ENCODE assay signal across 27 mouse cellular contexts in the genomic region with DNA sequence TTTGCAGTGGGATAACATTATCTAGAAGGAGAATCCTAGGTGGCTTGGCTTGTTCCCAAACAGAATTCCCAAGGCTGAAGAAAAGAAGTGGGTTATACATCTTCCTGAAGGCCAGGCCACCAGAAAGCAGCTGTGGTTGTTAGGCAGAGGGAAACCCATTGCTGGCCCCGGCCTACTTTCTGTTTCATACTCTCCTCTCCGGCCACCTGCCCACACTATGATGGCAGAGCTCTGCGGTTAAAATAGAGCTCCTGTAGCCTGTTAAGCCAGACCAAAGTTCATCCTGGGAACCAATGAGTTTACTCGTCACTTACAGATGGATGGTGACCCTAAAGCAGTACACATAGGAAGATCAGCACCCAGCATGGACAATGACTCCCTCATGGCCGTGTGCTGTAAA. TPM values are rescaled to one million over a fixed set of nuclear protein-coding genes. Genes with fewer than 3 reads are reported as not detected.
DNase-seq lines count a peak whose midpoint lies in the region; ATAC-seq and TF ChIP-seq lines count a peak whose summit lies in the region.
"Had no signal": no experiment of that assay in that cellular context is flagged by ENCODE, and none has a peak within 500 bp of the region (broad histone marks: within the 10 kb centered on the region; RNA-seq: fewer than 3 reads in every experiment).

No protein-coding gene starts in this region.

- peaks cover 12% of the 10 kb centered on the region for H3K4me1 ChIP-seq in kidney, embryonic 15.5 days
- H3K4me1 ChIP-seq in liver, embryonic 14.5 days (replicated peaks; ENCODE audit: control insufficient read depth in 2 of 2, insufficient read depth in 2 of 2, low read length in 1 of 2) = no peaks in the 10 kb centered on the region
- H3K4me1 ChIP-seq in liver, embryonic 11.5 days (replicated peaks; ENCODE audit: control insufficient read depth, insufficient read depth, low read length) = no peaks in the 10 kb centered on the region
- H3K4me1 ChIP-seq in intestine, embryonic 14.5 days (replicated peaks; ENCODE audit: control insufficient read depth, insufficient read depth, low read length) = peaks cover 7% of the 10 kb centered on the region
- no peaks in the 10 kb centered on the region for H3K4me1 ChIP-seq in stomach, embryonic 15.5 days
- no peaks in the 10 kb centered on the region for H3K4me1 ChIP-seq in hindbrain, embryonic 13.5 days (replicated peaks)
- H3K4me1 ChIP-seq: embryonic facial prominence, embryonic 13.5 days; forebrain, embryonic 10.5 days; forebrain, embryonic 15.5 days; hindbrain, embryonic 12.5 days had no signal

- no peaks in the 10 kb centered on the region for H3K27me3 ChIP-seq in kidney, embryonic 15.5 days
- H3K27me3 ChIP-seq in liver, embryonic 14.5 days (ENCODE audit: control insufficient read depth, insufficient read depth, low read length) = no peaks in the 10 kb centered on the region
- no peaks in the 10 kb centered on the region for H3K27me3 ChIP-seq in liver, embryonic 11.5 days (replicated peaks; ENCODE audit: control insufficient read depth, insufficient read depth, low read length)
- no peaks in the 10 kb centered on the region for H3K27me3 ChIP-seq in intestine, embryonic 14.5 days (replicated peaks; ENCODE audit: control insufficient read depth, insufficient read depth, low read length)
- H3K27me3 ChIP-seq in stomach, embryonic 15.5 days (replicated peaks) = no peaks in the 10 kb centered on the region
- H3K27me3 ChIP-seq in hindbrain, embryonic 13.5 days = no peaks in the 10 kb centered on the region
- H3K27me3 ChIP-seq: embryonic facial prominence, embryonic 13.5 days; forebrain, embryonic 15.5 days; hindbrain, embryonic 12.5 days; limb, embryonic 13.5 days; liver, embryonic 13.5 days had no signal

- TF ChIP-seq EP300 in liver, embryonic 14.5 days (IDR thresholded peaks at IDR 0.05; ENCODE audit: low read depth) = no peak

- H3K9me3 ChIP-seq in kidney, embryonic 15.5 days (replicated peaks) = no peaks in the 10 kb centered on the region
- H3K9me3 ChIP-seq in liver, embryonic 14.5 days (ENCODE audit: control insufficient read depth, low read length) = no peaks in the 10 kb centered on the region
- H3K9me3 ChIP-seq in liver, embryonic 11.5 days (ENCODE audit: control insufficient read depth, low read length) = no peaks in the 10 kb centered on the region
- H3K9me3 ChIP-seq in intestine, embryonic 14.5 days (ENCODE audit: control insufficient read depth, low read length) = no peaks in the 10 kb centered on the region
- H3K9me3 ChIP-seq in stomach, embryonic 15.5 days = no peaks in the 10 kb centered on the region
- no peaks in the 10 kb centered on the region for H3K9me3 ChIP-seq in hindbrain, embryonic 13.5 days
- H3K9me3 ChIP-seq: embryonic facial prominence, embryonic 13.5 days; forebrain, embryonic 10.5 days; forebrain, embryonic 15.5 days; hindbrain, embryonic 12.5 days; limb, embryonic 13.5 days; liver, embryonic 13.5 days had no signal

- 83% methylated on average over 5 of the region's 5 CpGs for WGBS in kidney, embryonic 15.5 days
- 82% methylated on average over 5 of the region's 5 CpGs for WGBS in liver, embryonic 14.5 days (ENCODE audit: insufficient replicate concordance)
- WGBS in liver, embryonic 11.5 days = 85% methylated on average over 5 of the region's 5 CpGs
- WGBS in intestine, embryonic 14.5 days = 70% methylated on average over 5 of the region's 5 CpGs
- WGBS in stomach, embryonic 15.5 days = 71% methylated on average over 5 of the region's 5 CpGs
- WGBS in hindbrain, embryonic 13.5 days = 91% methylated on average over 5 of the region's 5 CpGs

- H3K4me3 ChIP-seq in kidney, embryonic 15.5 days (replicated peaks) = no peak overlapping the region
- H3K4me3 ChIP-seq in liver, embryonic 14.5 days (ENCODE audit: insufficient read depth in 1 of 2, low read depth in 2 of 2, low read length in 2 of 2) = no peak overlapping the region
- H3K4me3 ChIP-seq in liver, embryonic 11.5 days (ENCODE audit: low read depth, low read length) = no peak overlapping the region
- H3K4me3 ChIP-seq in intestine, embryonic 14.5 days (ENCODE audit: low read depth, low read length) = no peak overlapping the region
- no peak overlapping the region for H3K4me3 ChIP-seq in stomach, embryonic 15.5 days (replicated peaks)
- no peak overlapping the region for H3K4me3 ChIP-seq in hindbrain, embryonic 13.5 days
- H3K4me3 ChIP-seq: embryonic facial prominence, embryonic 13.5 days; forebrain, embryonic 10.5 days; forebrain, embryonic 15.5 days; hindbrain, embryonic 12.5 days; limb, embryonic 13.5 days; liver, embryonic 13.5 days had no signal

- no peak for ATAC-seq in kidney, embryonic 15.5 days (replicated peaks; ENCODE audit: low FRiP score)
- ATAC-seq in liver, embryonic 14.5 days (ENCODE audit: insufficient read depth) = 0 out of 2 replicates have a peak, but pooled peaks have one; percentile 8
- no peak for ATAC-seq in liver, embryonic 11.5 days (replicated peaks; ENCODE audit: low FRiP score)
- ATAC-seq in intestine, embryonic 14.5 days (replicated peaks; ENCODE audit: low FRiP score, low TSS enrichment, low read depth) = no peak
- no peak for ATAC-seq in stomach, embryonic 15.5 days (ENCODE audit: insufficient read depth, low FRiP score, low read depth)
- ATAC-seq in hindbrain, embryonic 13.5 days (ENCODE audit: low FRiP score) = no peak
- ATAC-seq: forebrain, embryonic 15.5 days had no signal

- H3K27ac ChIP-seq in kidney, embryonic 15.5 days = peak overlapping the region; percentile 42
- H3K27ac ChIP-seq in liver, embryonic 14.5 days = no peak overlapping the region
- no peak overlapping the region for H3K27ac ChIP-seq in liver, embryonic 11.5 days (ENCODE audit: low read depth, low read length)
- 0 out of 2 replicates have a peak overlapping the region, but pooled peaks have one; percentile 38 for H3K27ac ChIP-seq in intestine, embryonic 14.5 days (ENCODE audit: low read depth)
- H3K27ac ChIP-seq in stomach, embryonic 15.5 days = peak overlapping the region; percentile 59; the same call in 1 of the 2 replicates
- H3K27ac ChIP-seq in hindbrain, embryonic 13.5 days = no peak overlapping the region
- H3K27ac ChIP-seq: embryonic facial prominence, embryonic 13.5 days; forebrain, embryonic 10.5 days; forebrain, embryonic 15.5 days; hindbrain, embryonic 12.5 days; limb, embryonic 13.5 days; liver, embryonic 13.5 days had no signal

- H3K36me3 ChIP-seq in kidney, embryonic 15.5 days = peaks cover 18% of the 10 kb centered on the region
- H3K36me3 ChIP-seq in liver, embryonic 14.5 days (replicated peaks; ENCODE audit: control insufficient read depth, insufficient read depth, low read depth) = peaks cover 10% of the 10 kb centered on the region
- no peaks in the 10 kb centered on the region; the same call in 1 of the 2 replicates for H3K36me3 ChIP-seq in liver, embryonic 11.5 days (ENCODE audit: control insufficient read depth, insufficient read depth, low read length)
- H3K36me3 ChIP-seq in intestine, embryonic 14.5 days (ENCODE audit: control insufficient read depth, insufficient read depth, low read length) = peaks cover 3% of the 10 kb centered on the region; the same call in 1 of the 2 replicates
- no peaks in the 10 kb centered on the region; the same call in 1 of the 2 replicates for H3K36me3 ChIP-seq in stomach, embryonic 15.5 days
- H3K36me3 ChIP-seq in hindbrain, embryonic 13.5 days = no peaks in the 10 kb centered on the region
- H3K36me3 ChIP-seq: forebrain, embryonic 15.5 days; hindbrain, embryonic 12.5 days had no signal

- H3K9ac ChIP-seq in kidney, embryonic 15.5 days = no peak overlapping the region
- no peak overlapping the region for H3K9ac ChIP-seq in liver, embryonic 14.5 days (replicated peaks)
- H3K9ac ChIP-seq in liver, embryonic 11.5 days (ENCODE audit: low read depth, low read length) = no peak overlapping the region
- no peak overlapping the region for H3K9ac ChIP-seq in intestine, embryonic 14.5 days (ENCODE audit: low read length)
- H3K9ac ChIP-seq in stomach, embryonic 15.5 days = no peak overlapping the region
- no peak overlapping the region for H3K9ac ChIP-seq in hindbrain, embryonic 13.5 days
- H3K9ac ChIP-seq: embryonic facial prominence, embryonic 13.5 days; forebrain, embryonic 15.5 days; hindbrain, embryonic 12.5 days; limb, embryonic 13.5 days; liver, embryonic 13.5 days; lung, embryonic 14.5 days had no signal

- no peak overlapping the region for H3K4me2 ChIP-seq in kidney, embryonic 15.5 days
- H3K4me2 ChIP-seq in liver, embryonic 14.5 days (ENCODE audit: low read depth) = no peak overlapping the region
- H3K4me2 ChIP-seq in liver, embryonic 11.5 days = no peak overlapping the region
- H3K4me2 ChIP-seq in intestine, embryonic 14.5 days (ENCODE audit: low read length) = 0 out of 2 replicates have a peak overlapping the region, but pooled peaks have one; percentile 5
- no peak overlapping the region for H3K4me2 ChIP-seq in stomach, embryonic 15.5 days
- no peak overlapping the region for H3K4me2 ChIP-seq in hindbrain, embryonic 13.5 days
- H3K4me2 ChIP-seq: embryonic facial prominence, embryonic 13.5 days; forebrain, embryonic 15.5 days; heart, embryonic 11.5 days; hindbrain, embryonic 12.5 days; limb, embryonic 13.5 days; liver, embryonic 13.5 days; lung, embryonic 14.5 days had no signal

- TF ChIP-seq CTCF in liver, embryonic 14.5 days (IDR thresholded peaks at IDR 0.05; ENCODE audit: low read depth) = no peak

- no peak for DNase-seq in kidney, adult 11 months
- DNase-seq in liver, embryonic 14.5 days (ENCODE audit: low read depth in 3 of 3, low spot score in 3 of 3) = no peak
- DNase-seq in liver, embryonic 11.5 days (ENCODE audit: low spot score) = no peak
- no peak for DNase-seq in intestine, embryonic 14.5 days (ENCODE audit: low spot score)
- DNase-seq in ovary, postnatal 14 days (ENCODE audit: low spot score) = no peak
- DNase-seq: adrenal gland, postnatal 36 days; cerebellum, adult 18-20 months; cerebellum, postnatal 10 days; gastrocnemius, postnatal 25 days; heart, adult 18-20 months; heart, postnatal 36 days; liver, embryonic 13.5 days; lung, embryonic 14.5 days; lung, postnatal 14 days; midbrain, embryonic 14.5 days; right cerebral cortex, postnatal 25 days; spleen, adult 18-20 months; thymus, postnatal 14 days had no signal

RNA-seq across cellular contexts. Expression of gene Hscb, which starts 12.0 kb away (rescaled TPM):
- polyA plus RNA-seq in kidney, embryonic 15.5 days (2015; fragmentation: Nextera tagmentation; extraction: Ambion mirVana) = 31.5 and 35.8 TPM in 2 replicates
- 18.0 and 28.8 TPM in 2 replicates for polyA plus RNA-seq in liver, embryonic 14.5 days (2012; rRNA removed)
- polyA plus RNA-seq in liver, embryonic 14.5 days (2014; fragmentation: Nextera tagmentation; extraction: Ambion mirVana) = 50.0 and 55.7 TPM in 2 replicates
- 38.0 and 44.1 TPM in 2 replicates for polyA plus RNA-seq in liver, embryonic 11.5 days (2014; fragmentation: Nextera tagmentation; extraction: Ambion mirVana)
- 28.7 and 29.3 TPM in 2 replicates for polyA plus RNA-seq in intestine, embryonic 14.5 days (2014; fragmentation: Nextera tagmentation; extraction: Ambion mirVana)
- 28.2 and 30.0 TPM in 2 replicates for polyA plus RNA-seq in stomach, embryonic 15.5 days (2015; fragmentation: Nextera tagmentation; extraction: Ambion mirVana)
- polyA plus RNA-seq in hindbrain, embryonic 13.5 days (2015; fragmentation: Nextera tagmentation; extraction: Ambion mirVana) = 10.7 and 12.6 TPM in 2 replicates

RNA-seq across cellular contexts. Expression of gene Chek2, which starts 12.2 kb away (rescaled TPM):
- 36.3 and 36.8 TPM in 2 replicates for polyA plus RNA-seq in kidney, embryonic 15.5 days (2015; fragmentation: Nextera tagmentation; extraction: Ambion mirVana)
- 19.9 and 26.2 TPM in 2 replicates for polyA plus RNA-seq in liver, embryonic 14.5 days (2012; rRNA removed)
- 26.7 and 31.2 TPM in 2 replicates for polyA plus RNA-seq in liver, embryonic 14.5 days (2014; fragmentation: Nextera tagmentation; extraction: Ambion mirVana)
- 62.6 and 68.2 TPM in 2 replicates for polyA plus RNA-seq in liver, embryonic 11.5 days (2014; fragmentation: Nextera tagmentation; extraction: Ambion mirVana)
- 35.8 and 37.8 TPM in 2 replicates for polyA plus RNA-seq in intestine, embryonic 14.5 days (2014; fragmentation: Nextera tagmentation; extraction: Ambion mirVana)
- 31.7 and 33.8 TPM in 2 replicates for polyA plus RNA-seq in stomach, embryonic 15.5 days (2015; fragmentation: Nextera tagmentation; extraction: Ambion mirVana)
- polyA plus RNA-seq in hindbrain, embryonic 13.5 days (2015; fragmentation: Nextera tagmentation; extraction: Ambion mirVana) = 6.5 and 8.0 TPM in 2 replicates

RNA-seq across cellular contexts. Expression of gene Ulk1, which starts 17.7 kb away (rescaled TPM):
- polyA plus RNA-seq in kidney, embryonic 15.5 days (2015; fragmentation: Nextera tagmentation; extraction: Ambion mirVana) = 16.2 and 19.3 TPM in 2 replicates
- polyA plus RNA-seq in liver, embryonic 14.5 days (2012; rRNA removed) = 16.7 and 18.3 TPM in 2 replicates
- 13.3 and 14.7 TPM in 2 replicates for polyA plus RNA-seq in liver, embryonic 14.5 days (2014; fragmentation: Nextera tagmentation; extraction: Ambion mirVana)
- polyA plus RNA-seq in liver, embryonic 11.5 days (2014; fragmentation: Nextera tagmentation; extraction: Ambion mirVana) = 13.8 and 15.7 TPM in 2 replicates
- 24.8 and 29.2 TPM in 2 replicates for polyA plus RNA-seq in intestine, embryonic 14.5 days (2014; fragmentation: Nextera tagmentation; extraction: Ambion mirVana)
- polyA plus RNA-seq in stomach, embryonic 15.5 days (2015; fragmentation: Nextera tagmentation; extraction: Ambion mirVana) = 14.0 and 15.8 TPM in 2 replicates
- 30.3 and 33.0 TPM in 2 replicates for polyA plus RNA-seq in hindbrain, embryonic 13.5 days (2015; fragmentation: Nextera tagmentation; extraction: Ambion mirVana)

RNA-seq across cellular contexts. Expression of gene Pus1, which starts 47.1 kb away (rescaled TPM):
- 41.6 and 42.8 TPM in 2 replicates for polyA plus RNA-seq in kidney, embryonic 15.5 days (2015; fragmentation: Nextera tagmentation; extraction: Ambion mirVana)
- 20.0 and 23.9 TPM in 2 replicates for polyA plus RNA-seq in liver, embryonic 14.5 days (2012; rRNA removed)
- 17.2 and 18.8 TPM in 2 replicates for polyA plus RNA-seq in liver, embryonic 14.5 days (2014; fragmentation: Nextera tagmentation; extraction: Ambion mirVana)
- polyA plus RNA-seq in liver, embryonic 11.5 days (2014; fragmentation: Nextera tagmentation; extraction: Ambion mirVana) = 49.8 and 54.3 TPM in 2 replicates
- polyA plus RNA-seq in intestine, embryonic 14.5 days (2014; fragmentation: Nextera tagmentation; extraction: Ambion mirVana) = 36.4 and 40.4 TPM in 2 replicates
- polyA plus RNA-seq in stomach, embryonic 15.5 days (2015; fragmentation: Nextera tagmentation; extraction: Ambion mirVana) = 45.0 and 51.1 TPM in 2 replicates
- 22.3 and 22.5 TPM in 2 replicates for polyA plus RNA-seq in hindbrain, embryonic 13.5 days (2015; fragmentation: Nextera tagmentation; extraction: Ambion mirVana)

RNA-seq across cellular contexts. Expression of gene Ttc28, which starts 52.0 kb away (rescaled TPM):
- polyA plus RNA-seq in kidney, embryonic 15.5 days (2015; fragmentation: Nextera tagmentation; extraction: Ambion mirVana) = 13.9 and 14.4 TPM in 2 replicates
- polyA plus RNA-seq in liver, embryonic 14.5 days (2012; rRNA removed) = 0.36 and 0.48 TPM in 2 replicates
- 0.81 and 1.00 TPM in 2 replicates for polyA plus RNA-seq in liver, embryonic 14.5 days (2014; fragmentation: Nextera tagmentation; extraction: Ambion mirVana)
- 5.5 and 5.7 TPM in 2 replicates for polyA plus RNA-seq in liver, embryonic 11.5 days (2014; fragmentation: Nextera tagmentation; extraction: Ambion mirVana)
- 13.0 and 14.0 TPM in 2 replicates for polyA plus RNA-seq in intestine, embryonic 14.5 days (2014; fragmentation: Nextera tagmentation; extraction: Ambion mirVana)
- polyA plus RNA-seq in stomach, embryonic 15.5 days (2015; fragmentation: Nextera tagmentation; extraction: Ambion mirVana) = 10.2 and 10.9 TPM in 2 replicates
- polyA plus RNA-seq in hindbrain, embryonic 13.5 days (2015; fragmentation: Nextera tagmentation; extraction: Ambion mirVana) = 20.2 and 22.0 TPM in 2 replicates

Comparison
In these comparisons a context has a peak if more than half of its experiments do, and no peak if none do; other contexts are left out.
1. H3K27ac ChIP-seq: peak in kidney, embryonic 15.5 days (single experiment), intestine, embryonic 14.5 days (single experiment) and stomach, embryonic 15.5 days (single experiment); none in liver, embryonic 14.5 days (single experiment), liver, embryonic 11.5 days (single experiment) and hindbrain, embryonic 13.5 days (single experiment).